Mouse (Mus musculus): Measurements from ENCODE around the gene Brd3.

Brd3 gene

DNA sequence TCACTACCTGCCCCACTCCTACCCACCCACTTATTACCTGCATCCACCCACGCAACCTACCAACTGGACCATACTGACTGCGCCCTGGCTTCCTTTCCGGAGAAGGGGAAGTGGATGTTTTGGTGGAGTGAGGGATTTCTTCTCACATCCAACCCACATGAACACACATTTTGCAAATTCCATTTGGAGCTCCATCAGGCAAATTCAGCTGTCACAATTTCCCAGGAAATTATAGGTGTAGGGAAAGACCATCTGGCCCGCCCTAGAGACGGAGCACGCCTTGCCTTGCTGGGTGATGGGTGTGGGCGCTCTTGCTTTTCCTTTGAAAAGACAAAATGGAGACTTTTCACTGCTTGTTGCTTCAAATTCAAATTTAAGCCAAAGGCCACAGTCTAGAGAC lies 76.8 kb downstream of the Brd3 start:
- no peak for ATAC-seq (ENCODE audit: insufficient number of reproducible peaks, low FRiP score, low TSS enrichment)

DNA sequence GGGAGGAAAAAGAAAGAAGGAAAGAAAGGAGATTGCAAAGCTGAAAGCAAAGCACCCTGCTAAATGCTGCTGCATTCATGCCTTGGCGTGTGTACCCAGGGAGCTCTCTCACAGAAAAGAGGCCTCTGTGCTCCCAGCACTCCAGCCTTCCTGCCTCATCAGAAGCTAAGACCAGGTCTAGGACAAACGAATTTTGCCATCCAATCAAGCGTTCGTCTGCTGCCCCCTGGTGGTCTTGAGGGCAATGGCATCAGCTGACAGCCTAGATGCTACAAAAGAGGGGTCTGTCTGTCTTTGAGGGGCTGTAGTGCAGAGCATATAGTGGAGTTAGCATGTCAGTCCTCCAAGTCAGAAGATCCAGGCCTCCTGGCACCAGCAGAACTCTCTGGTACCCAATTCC lies 79.4 kb downstream of the Brd3 start:
- ATAC-seq (ENCODE audit: insufficient number of reproducible peaks, low FRiP score, low TSS enrichment), result peak; percentile 50; the same call in 1 of the 2 replicates

DNA sequence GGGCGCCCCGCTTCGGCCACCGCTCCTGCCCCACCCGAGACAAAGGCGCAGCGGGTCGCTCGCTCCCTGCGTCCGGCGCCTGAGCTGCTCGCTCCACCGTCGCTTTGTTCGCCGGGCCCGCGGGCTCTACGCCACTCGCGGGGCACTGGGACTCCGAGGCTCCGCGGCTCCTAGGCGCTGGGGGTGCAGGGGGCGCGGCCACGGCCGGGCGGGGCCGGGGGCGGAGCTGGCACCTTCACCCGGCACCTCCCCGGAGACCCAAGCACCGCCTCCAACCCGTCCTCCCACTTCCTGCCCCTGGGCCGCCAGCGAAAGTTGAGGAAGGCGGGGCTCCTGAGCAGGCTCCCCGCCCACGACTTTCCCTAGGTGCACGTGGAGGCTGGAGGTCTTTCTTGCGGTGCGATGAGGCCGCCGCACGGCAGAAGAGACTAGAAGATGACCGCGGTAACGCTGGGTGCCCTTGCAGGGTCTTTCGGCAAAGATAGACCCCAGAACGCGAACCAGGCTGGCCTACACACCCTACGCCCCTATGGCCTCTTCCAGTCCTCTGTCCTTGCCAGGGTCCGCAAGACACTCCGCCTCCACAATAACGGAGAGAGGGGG lies 80.5 kb downstream of the Brd3 start, which contains the start of gene Vav2:
Gene Vav2 (minus strand): TSS at position 179 of the 603 bp plus-strand sequence.
- ATAC-seq (ENCODE audit: insufficient number of reproducible peaks, low FRiP score, low TSS enrichment), result peak; percentile 32; the same call in 1 of the 2 replicates

DNA sequence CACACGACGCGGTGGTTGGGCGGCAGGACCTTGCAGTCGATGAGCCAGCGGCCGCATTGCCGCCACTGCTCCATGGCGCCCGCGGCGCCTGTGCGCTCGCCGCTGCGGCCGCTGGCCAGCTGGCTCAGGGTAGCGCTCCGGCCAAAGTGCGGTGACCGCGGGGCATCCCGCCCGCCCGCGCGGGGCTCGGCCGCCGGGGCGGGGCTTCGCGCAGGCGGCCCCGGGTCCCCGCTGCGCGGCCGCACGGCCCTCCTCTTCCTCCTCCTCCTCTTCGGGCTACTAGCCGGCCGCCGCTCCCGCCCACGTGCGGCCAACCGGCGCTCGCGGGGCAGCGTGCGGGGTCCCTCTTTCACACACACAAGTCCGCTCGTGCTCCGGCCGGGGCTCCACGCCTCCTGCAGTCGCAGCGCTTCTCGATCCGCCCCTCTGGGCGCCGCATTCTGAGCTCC lies 81.0 kb downstream of the Brd3 start:
- no peak for ATAC-seq (ENCODE audit: insufficient number of reproducible peaks, low FRiP score, low TSS enrichment)

DNA sequence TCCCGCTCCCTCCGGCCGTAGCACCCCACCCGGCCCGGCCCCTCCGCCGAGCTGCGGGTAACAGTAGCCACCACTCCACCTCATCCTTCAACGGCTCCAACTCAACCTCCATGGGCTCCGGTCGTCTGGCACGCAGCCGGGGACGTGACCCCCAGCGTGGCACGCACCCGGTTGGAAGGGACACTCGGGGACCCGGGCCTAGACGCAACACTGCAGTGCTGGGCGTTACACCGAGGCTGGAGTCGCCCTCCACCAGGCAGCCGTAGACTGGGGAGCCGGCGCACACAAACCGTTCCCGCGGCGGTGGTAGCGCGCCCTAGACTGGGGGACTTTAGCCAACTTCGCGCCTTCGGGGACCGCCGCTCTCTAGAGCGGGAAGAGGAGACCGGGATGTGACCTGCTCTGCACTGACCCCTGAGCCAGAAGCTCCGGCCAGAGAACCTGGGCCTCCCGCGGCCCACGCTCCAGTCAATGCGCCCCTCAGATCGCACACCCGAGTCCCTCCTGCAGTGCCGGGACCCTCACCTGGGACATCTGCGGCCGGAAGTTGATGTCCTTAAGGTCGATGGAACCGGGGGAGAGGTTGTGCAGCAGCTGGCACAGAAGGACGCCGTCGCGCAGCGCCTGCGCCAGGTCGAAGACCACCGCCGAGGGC lies 81.6 kb downstream of the Brd3 start:
- no peak for ATAC-seq (ENCODE audit: insufficient number of reproducible peaks, low FRiP score, low TSS enrichment)

DNA sequence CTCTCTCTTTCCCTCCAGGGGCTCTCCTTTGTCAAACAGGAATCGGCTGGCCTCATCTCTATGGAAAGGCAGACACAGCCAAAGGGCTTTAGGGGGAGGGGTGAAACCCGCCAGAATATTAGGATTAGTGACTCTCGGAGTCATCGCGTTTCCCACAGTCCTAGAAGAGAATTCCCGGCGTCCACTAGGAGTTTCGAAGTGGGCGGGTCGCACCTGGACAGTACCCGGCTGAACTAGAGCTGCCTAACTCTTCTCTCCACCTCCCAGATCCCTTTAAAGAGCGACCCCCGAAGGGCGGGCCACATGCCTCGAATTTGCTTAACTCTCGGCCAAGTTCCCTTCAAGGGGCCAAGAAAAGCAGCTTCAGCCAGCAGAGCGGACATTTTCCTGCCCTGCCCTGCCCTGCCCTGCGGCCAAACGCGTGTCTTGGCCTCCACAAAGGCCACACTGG lies 82.3 kb downstream of the Brd3 start:
- no peak for ATAC-seq (ENCODE audit: insufficient number of reproducible peaks, low FRiP score, low TSS enrichment)

DNA sequence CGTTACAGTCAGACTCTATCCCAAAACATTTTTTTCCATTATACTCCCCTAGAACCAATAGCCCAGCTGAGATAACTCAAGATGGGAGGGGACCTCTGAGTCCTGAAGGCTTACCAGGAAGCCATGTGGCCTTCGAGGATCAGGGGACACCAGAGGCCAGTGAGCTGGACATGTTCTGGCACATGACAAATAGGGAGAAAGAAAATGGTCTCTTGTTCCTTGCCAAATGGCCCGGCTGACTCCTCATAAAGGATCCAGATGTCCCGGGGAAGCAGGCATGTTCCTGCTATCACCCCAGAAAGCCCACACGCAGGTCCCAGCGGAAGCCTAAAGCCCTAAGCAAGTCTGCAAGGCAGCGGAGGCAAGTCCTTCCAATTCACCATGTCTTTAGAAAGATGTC lies 83.9 kb downstream of the Brd3 start:
- no peak for ATAC-seq (ENCODE audit: insufficient number of reproducible peaks, low FRiP score, low TSS enrichment)

DNA sequence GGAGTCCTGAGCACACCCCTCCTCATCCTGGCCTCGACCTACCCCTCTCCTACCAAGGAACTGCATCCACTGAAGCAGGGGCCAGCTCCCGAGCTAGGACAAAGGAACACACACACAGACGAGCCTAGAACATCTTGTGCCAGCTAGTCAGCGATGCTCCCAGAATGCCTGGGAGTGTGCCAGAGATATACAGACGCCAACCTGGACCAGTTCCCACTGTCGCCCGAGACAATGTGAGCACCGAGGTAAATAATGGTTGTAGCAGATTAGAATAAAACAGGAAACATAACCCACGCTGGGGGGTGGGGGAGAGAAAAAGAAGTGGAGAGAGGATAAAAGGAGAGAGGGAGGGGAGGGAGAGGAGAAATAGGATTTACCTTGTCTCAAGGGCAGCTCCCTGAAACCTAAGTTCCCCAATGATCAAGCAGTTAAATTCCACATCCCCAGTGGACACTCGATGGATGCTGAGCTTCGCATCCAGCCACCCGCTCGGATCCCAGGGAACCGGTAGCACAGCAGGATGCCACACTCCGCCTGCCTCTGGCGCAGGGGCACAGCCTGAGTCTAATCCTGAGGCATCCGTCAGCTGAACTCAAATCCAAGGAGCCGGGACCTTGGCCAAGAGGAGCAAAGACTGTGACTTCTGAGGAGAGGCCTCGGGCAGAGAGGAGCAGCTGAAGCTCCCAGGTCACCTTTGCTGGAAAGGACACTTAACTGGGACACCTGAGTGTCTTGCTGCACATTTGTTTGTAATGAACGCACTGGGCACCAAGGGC lies 86.0 kb downstream of the Brd3 start:
- ATAC-seq (ENCODE audit: insufficient number of reproducible peaks, low FRiP score, low TSS enrichment), result no peak

DNA sequence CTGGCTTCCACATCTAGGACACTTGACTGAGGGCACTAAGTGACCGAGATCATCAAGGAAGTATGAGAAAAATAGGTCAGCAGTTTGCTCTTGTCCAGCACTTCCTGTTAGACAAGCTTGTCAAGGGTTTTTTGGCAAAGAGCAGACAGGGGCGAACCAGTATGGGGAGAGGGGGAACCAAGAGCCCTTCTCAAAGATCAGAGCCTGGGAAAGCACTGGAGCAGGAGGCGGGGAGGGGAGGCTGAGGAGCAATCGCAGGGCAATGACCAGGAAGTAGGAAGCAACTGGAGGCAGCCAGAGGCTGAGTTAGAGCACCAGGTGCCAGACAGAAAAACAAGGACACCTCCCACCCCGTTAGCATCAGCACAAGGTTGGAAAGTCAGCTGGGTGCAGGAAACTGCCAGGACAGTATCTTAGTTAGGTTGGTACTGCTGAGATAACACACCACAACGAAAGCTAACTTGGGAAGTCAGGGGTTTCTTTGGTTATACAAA lies 88.8 kb downstream of the Brd3 start:
- no peak for ATAC-seq (ENCODE audit: insufficient number of reproducible peaks, low FRiP score, low TSS enrichment)

DNA sequence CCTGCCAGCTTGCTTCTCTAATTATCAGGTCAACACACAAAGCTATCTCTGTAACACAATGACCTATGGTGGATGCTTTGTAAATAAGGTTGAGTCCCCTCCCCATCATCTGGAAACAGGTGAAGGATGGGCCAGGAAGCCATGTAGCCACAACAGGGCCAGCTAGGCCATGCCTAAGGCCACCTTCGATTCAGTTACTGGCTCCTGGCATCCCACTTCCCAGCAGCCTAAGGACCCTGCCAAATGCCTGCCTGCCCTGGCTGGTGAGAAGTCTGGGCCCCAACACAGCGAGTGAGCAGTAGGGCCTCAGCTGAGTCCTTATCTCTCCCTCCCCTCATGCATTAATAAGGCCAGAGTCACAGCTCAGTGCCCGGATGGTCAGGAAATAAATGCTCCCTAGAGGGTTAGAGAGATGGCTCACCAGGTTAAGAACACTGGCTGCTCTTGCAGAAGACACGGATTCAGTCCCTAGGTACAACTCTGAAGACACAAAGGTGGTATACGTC lies 89.8 kb downstream of the Brd3 start:
- no peak for ATAC-seq (ENCODE audit: insufficient number of reproducible peaks, low FRiP score, low TSS enrichment)

DNA sequence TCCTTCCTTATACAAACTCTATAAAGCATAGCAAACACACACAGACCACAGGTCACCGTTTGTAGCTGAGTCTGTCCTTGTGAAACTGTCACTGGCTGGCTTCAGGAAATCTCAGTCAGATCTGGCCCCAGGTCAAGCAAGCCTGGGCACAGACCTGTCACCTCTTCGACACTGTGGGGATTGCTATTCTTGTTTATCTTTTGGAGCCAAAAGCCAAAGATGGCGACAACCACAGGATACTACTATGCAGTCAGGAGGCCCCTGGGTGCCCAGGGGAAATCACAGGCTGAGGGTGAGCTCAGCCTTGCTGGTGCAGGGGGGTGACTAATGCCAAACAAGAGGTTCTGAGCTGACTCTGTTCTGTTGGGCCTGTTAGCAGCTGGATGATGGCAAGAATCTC lies 91.0 kb downstream of the Brd3 start:
- no peak for ATAC-seq (ENCODE audit: insufficient number of reproducible peaks, low FRiP score, low TSS enrichment)

DNA sequence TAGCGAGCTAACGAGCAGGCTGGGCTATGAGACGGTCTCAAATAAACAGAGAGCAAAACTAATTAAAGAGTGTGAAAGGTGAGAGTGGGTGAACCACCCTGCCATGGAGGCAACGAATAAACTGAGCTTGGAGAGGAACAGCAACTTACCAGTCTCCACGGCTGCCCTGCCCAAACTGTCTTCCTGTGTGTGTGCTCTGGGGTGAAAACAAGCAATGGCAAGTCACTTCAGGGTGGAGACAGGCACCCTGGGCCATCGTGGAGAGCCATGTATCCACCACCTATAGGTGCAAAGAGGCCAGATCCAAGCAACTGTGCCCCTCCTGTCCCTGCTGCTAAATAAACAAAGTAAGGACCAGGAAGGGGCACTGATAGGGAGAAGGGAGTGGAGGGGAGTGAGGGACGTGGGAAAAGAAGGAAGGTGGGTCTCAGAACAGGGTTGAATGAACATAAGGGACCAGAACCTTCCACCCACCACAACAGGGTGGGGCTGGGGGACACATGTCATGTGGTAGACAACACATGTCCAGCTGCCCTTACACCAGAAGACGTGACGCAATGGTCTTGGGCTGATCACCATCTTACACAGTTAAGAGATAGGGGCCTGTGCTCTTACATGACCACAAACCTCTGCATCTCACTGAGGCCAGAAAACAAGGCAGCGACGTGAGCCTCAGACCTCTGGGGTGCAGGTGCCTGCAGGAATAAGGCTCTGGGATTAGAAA lies 92.2 kb downstream of the Brd3 start:
- no peak for ATAC-seq (ENCODE audit: insufficient number of reproducible peaks, low FRiP score, low TSS enrichment)

DNA sequence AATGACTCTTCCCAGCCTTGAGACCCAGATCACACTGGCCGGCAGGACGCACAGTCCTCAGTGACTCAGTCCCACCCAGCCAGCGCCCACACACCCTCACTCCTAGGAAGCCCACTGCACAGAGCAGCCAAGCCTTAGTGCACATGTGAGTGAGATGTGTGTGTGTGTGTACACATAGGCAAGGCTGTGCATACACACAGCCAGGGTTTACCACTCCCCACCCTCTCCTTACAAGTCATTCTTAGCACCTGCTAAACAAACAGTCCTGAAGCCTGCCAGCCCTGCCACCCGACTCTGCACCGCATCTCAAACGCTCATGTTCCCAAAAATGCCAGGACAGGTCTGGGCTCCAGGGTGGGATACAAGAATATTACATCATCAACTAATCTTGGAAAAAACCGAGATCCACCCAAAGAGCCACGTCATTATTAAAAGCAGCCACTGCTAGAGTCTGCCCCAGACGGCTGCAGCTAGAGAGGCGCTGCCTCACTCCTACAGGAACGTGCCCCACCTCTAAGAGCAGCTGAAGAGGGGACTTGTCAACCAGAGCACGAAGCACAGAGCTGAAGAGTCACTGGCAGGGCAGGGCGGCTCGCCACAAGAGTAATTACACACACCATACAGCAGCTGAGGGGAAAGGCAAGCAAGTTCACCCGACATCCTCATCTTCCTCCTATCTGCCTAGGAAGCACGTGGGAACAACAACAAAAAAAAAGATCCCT lies 93.4 kb downstream of the Brd3 start:
- no peak for ATAC-seq (ENCODE audit: insufficient number of reproducible peaks, low FRiP score, low TSS enrichment)

DNA sequence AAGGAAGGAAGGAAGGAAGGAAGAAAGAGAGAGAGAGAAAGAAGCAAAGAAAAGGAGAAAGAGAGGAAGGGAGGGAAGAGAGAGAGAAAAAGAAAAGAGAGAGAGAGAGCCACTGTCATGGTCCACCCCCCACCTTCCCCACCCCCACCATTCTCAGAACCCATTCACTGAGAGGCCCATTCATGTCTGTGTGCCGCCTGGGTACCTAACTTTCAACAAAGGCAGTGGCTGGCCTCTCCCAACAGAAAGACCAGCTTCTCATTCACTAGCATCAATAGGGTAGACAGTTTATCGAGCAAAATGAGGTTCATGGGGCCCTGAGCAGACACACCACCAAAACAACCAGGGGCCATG lies 93.9 kb downstream of the Brd3 start:
- no peak for ATAC-seq (ENCODE audit: insufficient number of reproducible peaks, low FRiP score, low TSS enrichment)

DNA sequence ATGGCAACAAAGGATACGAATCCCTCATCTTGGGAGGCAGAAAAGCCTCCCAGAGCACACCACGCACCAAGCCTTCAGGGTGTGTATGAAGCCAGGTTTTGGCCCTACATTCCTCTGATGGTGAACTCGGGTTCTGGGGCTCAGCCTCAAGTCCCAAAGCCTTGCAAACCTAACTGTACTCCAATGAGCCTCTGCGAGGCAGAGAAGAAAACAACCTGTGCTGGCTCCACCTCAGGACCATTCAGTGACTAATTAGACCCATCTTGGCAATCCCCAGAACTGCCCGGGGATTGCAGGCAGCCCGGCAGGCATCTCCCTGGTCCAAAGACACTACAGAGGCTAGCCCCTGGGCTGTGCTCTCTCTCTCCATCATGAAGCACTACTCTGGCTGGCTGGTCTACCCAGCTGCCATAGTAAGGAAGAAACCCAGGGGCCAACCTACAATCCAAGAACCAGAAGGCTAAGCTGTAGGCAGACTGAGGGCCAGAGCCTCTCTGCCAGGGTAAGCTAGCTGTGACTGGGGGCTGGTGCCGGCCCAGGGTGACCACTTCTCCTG lies 95.1 kb downstream of the Brd3 start:
- no peak for ATAC-seq (ENCODE audit: insufficient number of reproducible peaks, low FRiP score, low TSS enrichment)

DNA sequence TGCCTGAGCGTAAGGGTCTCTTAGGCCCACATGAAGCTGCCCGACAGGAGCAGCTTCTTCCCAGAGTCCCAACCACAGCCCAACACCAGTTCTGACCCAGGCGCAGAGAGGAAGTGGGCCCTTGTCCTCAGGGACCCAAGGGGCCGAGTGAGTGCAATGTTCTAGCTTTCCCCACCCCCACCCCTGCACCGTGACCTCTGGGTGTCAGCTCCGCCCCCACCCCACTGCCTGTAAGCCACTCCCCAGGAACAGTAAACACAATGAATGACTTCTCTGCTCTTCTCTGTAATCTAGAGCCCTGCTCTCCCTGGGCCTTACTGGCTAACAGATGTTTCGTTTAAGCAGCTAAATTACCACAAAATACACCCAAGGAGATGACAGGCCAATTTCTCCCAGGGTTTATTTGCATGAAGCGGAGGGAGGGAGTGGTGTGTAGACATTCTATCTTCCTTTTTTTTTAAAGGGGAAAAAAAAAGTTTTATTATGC lies 95.7 kb downstream of the Brd3 start:
- no peak for ATAC-seq (ENCODE audit: insufficient number of reproducible peaks, low FRiP score, low TSS enrichment)

DNA sequence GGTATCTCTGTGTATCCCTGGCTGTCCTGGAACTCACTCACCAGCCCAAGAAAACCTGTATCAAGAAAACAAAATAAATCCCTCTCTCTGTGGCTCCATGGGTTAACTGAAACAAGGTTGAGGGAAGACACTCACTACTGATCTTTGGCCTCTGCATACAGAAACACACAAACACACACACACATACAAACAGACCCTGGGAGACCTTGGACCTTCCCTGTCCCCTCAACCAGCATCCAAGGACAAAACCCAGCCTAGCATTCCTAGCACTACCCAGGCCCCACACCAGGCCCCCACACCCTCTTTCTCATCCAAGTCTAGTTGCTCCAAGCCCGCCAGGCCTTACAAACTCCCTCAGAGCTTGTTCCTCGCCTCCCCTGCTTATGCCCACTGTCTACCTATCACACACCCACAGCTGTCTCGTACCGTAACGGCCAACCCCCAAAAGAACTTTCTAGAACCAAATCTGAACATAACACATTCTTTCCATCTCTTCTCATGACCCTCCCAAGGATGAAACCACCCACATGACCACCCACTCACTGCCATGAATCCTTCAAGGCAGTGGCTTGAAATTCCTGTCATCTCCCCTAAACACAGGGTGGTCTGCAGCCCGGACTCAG lies 96.8 kb downstream of the Brd3 start:
- no peak for ATAC-seq (ENCODE audit: insufficient number of reproducible peaks, low FRiP score, low TSS enrichment)

DNA sequence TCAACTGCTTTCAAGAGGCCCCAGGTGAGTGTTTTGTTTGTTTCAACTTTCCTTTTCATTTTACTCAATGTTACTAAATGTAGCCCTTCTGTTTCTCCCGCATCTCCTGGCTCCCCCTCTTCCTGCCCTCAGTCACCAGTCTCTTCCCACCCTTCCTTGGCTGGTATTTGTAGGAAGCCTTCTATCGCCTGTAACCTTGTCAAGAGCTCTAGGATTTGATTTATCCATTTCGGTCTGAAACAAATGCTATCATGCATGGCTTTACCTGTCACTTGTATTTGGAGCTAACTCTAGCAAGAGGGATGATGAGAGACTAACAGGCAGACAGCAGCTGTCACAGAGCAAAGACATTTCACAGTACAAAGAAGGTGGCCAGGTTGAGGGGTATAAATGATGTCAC lies 99.3 kb downstream of the Brd3 start:
- no peak for ATAC-seq (ENCODE audit: insufficient number of reproducible peaks, low FRiP score, low TSS enrichment)

DNA sequence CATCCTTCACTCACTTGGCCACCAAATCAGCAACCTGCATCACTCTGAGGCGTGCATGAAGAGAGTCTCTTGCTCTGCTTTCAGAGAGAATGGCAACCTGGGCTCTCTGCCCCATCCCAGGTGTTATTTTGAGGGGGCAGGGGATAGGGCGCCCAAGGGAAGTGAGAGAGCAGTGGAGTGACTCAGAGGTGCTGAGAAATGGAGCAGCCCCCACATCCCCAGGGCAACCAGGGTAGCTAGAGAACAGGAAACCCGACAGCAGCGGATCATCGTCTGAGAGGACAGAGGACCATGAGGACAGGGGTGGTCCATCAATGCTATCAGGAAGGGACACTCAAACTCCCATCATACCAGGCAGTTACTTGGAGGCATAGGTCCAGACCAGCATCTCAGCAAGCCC lies 100.5 kb downstream of the Brd3 start:
- ATAC-seq (ENCODE audit: insufficient number of reproducible peaks, low FRiP score, low TSS enrichment), result no peak
